Mouse (Mus musculus): ENCODE data around the gene Ano1.

Ano1 gene

GRCm38 (mm10) chr7:144634875-144635274, 116.9 kb downstream of the Ano1 start:
- no peak for DNase-seq

GRCm38 (mm10) chr7:144634450-144634849, 117.3 kb downstream of the Ano1 start:
- no peak for DNase-seq

- DNase-seq = no peak
Observed at GRCm38 (mm10) chr7:144632321-144632720, 119.5 kb downstream of the Ano1 start.

- no peak for DNase-seq
Observed at GRCm38 (mm10) chr7:144630622-144631021, 121.2 kb downstream of the Ano1 start.

DNA sequence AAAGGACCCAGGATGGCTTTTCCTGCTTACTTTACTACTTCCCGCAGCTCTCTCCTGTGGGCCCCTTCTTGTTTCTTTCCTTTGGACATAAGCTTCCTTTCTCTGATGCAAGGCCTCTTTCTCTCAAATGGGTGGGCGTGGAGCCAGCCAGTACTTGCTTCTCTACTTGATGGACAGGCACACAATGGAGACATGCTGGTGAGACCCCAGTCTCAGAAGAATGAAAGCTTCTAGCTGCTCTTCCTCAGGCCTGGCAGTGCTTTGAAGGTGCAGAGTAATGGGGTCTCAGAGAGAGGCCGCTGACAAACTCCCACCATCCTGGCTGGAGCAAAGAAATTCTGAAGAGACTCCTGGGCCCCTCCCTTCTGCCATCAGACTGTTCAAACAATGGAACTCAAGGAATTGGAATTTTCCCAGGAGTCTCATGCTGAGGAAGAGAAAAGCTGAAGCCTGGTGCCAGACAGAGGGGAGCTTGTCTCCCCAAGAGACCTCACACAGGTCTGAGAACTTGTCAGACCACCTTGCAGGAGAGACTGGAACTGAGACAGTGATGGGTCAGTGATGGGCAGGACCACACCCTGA, 123.3 kb downstream of the Ano1 start:
- no peak for DNase-seq

GRCm38 (mm10) chr7:144627606-144628333, 124.0 kb downstream of the Ano1 start:
- no peak for DNase-seq

GRCm38 (mm10) chr7:144626042-144626441, 125.7 kb downstream of the Ano1 start:
- no peak for DNase-seq

DNA sequence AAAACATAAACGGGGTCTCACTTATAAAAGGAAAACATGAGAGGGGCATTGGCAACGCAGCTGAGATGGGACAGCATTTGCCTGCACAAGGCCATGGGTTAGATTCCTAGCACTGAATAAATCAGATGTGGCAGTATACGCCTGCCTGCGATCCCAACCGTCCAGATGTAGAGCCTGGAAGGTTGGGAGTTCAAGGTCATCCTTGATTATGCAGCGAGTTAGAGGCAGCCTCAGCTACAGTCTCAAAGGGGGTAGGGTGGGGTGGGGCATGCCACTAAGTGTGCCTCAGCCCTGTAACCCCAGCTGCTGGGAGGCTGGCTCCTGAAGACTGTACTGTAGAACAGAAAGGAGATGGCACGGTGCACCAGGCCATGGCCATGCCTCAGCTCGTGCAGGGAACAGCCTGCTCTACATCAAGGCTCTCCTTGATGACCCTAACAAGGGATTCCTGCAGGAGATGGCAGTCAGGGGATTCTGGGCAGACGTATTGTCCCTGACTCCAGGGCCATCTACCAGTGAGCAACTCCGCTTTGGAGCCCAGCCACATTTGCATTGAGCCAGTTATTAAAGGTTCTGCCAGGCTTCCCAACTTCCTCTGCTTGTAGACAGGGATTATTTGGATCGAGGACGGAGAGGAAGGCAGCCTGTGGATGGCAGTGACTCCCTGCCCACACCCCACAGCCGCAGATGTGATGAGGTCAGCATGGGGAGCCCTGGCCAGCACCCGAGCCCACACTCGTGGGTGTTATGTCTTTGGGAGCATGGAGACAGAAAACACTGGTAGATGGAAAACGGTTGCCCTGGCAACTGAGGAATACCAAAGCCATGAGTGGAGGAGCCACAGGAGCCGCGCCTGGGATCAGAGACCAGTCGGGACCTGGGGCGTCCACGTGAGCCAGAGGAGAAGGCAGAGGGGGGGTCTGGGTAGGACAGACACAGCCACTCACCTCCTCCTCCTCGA, 130.8 kb downstream of the Ano1 start:
- no peak for DNase-seq

GRCm38 (mm10) chr7:144620315-144620714, 131.5 kb downstream of the Ano1 start:
- DNase-seq = no peak

DNA sequence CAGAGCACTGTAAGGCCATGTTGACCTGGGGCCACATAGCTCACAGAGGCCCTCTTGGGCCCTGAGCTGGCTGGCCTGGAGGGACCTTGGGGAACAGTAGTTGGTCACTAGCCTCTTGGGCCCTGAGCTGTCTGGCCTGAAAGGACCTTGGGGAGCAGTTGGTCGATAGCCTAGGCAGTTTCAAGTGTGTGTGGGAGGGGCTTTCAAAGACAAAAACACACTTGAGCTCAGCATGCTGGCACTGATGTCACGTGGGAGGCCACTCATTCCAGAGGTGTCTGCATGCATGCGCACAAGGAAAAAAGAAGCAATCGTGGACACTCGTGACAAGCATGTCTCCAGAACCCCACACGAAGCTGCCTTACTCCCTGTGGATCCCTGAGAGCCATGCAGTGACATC, 136.4 kb downstream of the Ano1 start:
- no peak for DNase-seq

- DNase-seq = no peak
Observed at GRCm38 (mm10) chr7:144612829-144613228, 138.9 kb downstream of the Ano1 start.

DNA sequence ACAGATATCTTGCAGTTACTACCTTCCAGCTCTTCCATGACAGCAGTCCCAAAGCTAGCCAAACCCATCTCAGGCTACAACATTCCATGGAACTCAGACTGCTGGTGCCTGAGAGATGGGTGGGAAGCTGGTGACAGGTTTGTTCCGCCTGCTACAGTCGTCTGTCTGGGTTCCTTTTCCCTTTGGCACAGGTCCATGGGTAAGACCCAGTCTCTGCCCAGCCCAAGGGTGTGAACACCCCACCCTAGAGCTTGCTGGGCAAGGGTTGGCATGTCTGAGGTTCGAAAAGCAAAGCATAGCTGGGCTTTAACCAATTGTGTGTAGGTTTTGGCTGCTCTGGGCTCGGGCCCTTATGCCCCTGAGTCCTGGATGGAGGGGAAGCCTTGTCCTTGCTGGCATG, 139.4 kb downstream of the Ano1 start:
- DNase-seq = no peak

DNA sequence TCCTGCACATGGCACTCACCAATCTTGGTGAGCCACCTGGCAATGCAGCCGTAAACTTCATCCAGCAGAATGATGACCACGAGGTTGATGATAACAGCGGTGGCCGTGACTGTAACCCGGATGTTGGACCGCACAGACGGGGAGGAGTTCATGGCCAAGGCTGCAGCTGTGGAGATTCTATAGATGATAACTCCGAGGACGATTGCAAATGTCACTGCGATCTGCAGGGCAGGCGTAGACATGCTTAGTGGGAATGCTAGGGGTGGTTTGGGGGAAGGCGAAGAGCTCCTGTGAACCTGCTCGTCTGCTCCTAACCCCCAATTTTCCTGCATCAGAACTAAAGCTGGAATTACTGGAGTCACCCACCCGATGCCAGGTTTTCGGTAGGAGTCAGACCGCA, 140.2 kb downstream of the Ano1 start:
- DNase-seq = no peak

DNA sequence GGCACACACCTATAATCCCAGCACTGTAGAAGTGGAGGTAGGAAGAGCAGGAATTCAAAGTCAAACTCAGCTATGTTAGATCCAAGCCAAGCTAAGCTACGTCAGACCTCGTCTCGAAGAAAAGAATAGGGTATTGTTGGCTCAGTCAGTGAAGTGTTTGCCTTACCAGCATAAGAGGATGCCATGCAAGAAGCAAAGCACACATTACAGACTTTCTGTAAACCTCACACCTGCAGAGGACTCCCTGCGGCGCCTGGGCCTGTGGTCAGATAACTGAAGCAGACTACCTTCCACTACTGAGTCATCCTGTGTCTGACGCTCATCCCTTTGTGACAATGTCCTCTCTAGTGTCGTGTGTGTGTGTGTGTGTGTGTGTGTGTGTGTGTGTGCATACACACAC, 142.2 kb downstream of the Ano1 start:
- DNase-seq = no peak

DNA sequence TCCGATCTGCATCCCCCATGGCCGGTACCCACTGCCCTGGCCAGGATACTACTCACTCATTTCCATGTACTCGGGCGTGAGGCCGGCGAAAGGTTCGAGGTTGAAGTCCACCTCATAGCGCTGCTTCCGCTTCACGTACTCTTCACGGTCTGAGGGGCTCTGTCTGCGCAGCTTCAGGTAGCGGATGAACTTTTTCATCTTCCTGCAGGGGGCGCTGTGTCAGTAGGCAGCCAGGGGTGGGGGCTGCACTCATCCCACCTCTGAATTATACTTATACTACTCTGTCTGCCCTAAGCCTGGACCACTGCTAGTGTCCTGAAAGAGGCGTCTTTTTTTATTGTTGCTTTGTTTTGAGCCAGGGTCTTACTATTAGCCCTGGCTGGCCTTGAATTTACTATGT, 143.9 kb downstream of the Ano1 start:
- DNase-seq = no peak

GRCm38 (mm10) chr7:144604735-144605134, 147.0 kb downstream of the Ano1 start:
- no peak for DNase-seq

- DNase-seq = no peak
Observed at GRCm38 (mm10) chr7:144604291-144604690, 147.5 kb downstream of the Ano1 start.

DNA sequence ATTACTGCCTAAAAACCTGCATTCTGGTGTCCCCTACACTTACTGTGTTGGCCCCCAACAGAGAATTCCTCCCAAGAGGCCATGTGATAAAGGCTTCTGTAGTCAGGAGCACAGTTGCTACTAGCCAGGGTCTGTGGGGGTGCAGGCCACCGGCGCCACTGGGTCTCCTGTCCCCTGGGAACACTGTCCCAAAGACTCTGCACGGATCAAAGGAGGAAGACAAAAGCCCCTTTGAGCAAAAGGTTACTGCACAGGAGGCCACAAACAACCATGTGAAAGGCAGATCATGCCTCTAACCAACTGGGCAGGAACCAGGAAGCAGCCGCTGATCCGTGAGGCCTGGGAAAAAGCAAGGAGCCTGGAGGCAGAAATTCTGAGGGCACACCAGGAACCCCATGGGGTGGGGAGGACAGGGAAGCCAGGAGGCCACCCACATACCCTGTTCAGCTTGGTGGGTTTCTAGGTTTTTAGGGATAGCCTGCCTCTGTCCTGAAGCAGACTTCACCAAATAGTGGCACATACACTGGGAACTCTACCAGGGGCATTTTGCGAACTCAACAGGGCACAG, 151.4 kb downstream of the Ano1 start:
- no peak for DNase-seq

GRCm38 (mm10) chr7:144589508-144589907, 162.3 kb downstream of the Ano1 start:
- no peak for DNase-seq

DNA sequence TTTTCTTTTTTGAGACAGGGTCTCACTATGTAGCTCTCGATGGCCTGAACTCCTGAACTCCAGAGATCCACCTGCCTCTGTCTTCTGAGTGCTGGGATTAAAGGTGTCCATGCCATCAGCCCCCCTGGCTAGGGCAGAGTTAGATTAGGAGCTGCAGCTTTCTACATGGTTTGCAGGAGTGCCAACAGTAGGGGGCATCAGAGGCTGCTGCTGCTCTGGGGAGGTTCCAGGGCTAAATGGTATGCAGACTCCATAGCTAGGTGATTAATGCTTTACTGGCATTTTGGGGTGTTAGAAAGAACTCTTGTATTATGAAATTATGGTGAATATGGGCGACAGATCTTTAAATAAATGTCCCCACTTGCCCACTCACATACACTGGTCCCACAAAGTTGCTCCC, 164.5 kb downstream of the Ano1 start:
- no peak for DNase-seq

DNA sequence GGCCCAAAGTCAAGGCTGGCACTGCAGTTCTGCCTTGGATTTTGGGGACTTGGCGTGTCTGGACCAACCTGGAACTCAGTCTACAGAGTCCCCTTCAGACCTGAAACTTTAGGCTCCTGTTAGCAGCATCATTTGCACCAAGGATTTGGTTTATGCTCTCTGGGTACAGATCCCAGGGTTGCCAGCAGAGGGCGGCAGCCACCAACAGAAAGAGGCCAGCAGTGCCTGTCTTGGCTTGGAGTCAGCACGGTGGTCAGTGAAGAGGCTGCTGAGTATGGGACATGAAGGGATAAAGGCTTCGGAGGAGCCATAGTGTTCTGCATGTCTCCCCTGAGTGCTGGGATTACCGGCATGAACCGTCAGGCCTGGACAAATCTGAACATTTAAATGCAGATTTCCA, 166.1 kb downstream of the Ano1 start:
- no peak for DNase-seq

DNA sequence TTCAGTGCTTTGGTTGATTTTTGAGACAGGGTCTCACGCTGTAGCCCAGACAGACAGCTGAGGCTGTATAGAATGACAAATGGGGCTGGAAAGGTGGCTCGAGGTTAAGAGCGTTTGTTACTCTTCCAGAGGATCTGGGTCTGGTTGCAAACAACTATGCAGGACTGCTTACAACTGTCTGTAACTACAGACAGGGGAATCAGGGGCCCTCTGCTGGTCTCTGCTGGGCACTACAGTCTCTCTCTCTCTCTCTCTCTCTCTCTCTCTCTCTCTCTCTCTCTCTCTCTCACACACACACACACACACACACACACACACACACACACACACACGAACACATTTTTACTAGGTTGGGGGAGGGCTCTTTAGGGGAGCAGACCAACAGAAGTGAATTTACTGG, 168.2 kb downstream of the Ano1 start:
- peak; percentile 38 for DNase-seq

- DNase-seq = peak; percentile 90
Observed at GRCm38 (mm10) chr7:144582284-144582980, 169.3 kb downstream of the Ano1 start, which contains the start of gene Fadd. Gene Fadd, minus strand, starts transcription at chr7:144582463.
